Mouse (Mus musculus): ENCODE data around the gene Swt1. TPM values are rescaled to one million over a fixed set of nuclear protein-coding genes. Genes with fewer than 3 reads are reported as not detected.
"Not testable (repeated sequence)": the region's sequence is repeated elsewhere in the genome, so short reads cannot be mapped to it uniquely, and the experiment has no call there.

Swt1 gene
- polyA plus RNA-seq, 2 experiments = 21.1 to 27.8 TPM

- no peak for ATAC-seq (ENCODE audit: low FRiP score, low read depth)
- no peaks in the 10 kb centered on the region for H3K27me3 ChIP-seq (ENCODE audit: control insufficient read depth, insufficient read depth, low read length)
Observed at GRCm38 (mm10) chr1:151367721-151368324, 60.4 kb downstream of the Swt1 start.

GRCm38 (mm10) chr1:151366944-151367605, 61.2 kb downstream of the Swt1 start:
- H3K4me3 ChIP-seq (replicated peaks; ENCODE audit: low read length) = no peak overlapping the region
- H3K27ac ChIP-seq (replicated peaks; ENCODE audit: low read depth, low read length) = no peak overlapping the region
- H3K27me3 ChIP-seq (ENCODE audit: control insufficient read depth, insufficient read depth, low read length) = no peaks in the 10 kb centered on the region
- no peaks in the 10 kb centered on the region for H3K4me1 ChIP-seq (ENCODE audit: control insufficient read depth, insufficient read depth, low read length)
- 89% methylated on average over 8 of the region's 8 CpGs for WGBS
- H3K9ac ChIP-seq (ENCODE audit: low read depth, low read length, severe bottlenecking) = no peak overlapping the region
- DNase-seq (ENCODE audit: low spot score) = no peak
- H3K36me3 ChIP-seq (ENCODE audit: control insufficient read depth, insufficient read depth, low read length) = peaks cover 81% of the 10 kb centered on the region
- ATAC-seq (ENCODE audit: low FRiP score, low read depth) = no peak
- TF ChIP-seq POLR2A (IDR thresholded peaks at IDR 0.05; ENCODE audit: borderline replicate concordance, extremely low read depth, insufficient read depth, insufficient read length) = no peak
- no peaks in the 10 kb centered on the region for H3K9me3 ChIP-seq (ENCODE audit: control insufficient read depth, low read length)
- no peak overlapping the region for H3K4me2 ChIP-seq (replicated peaks; ENCODE audit: low read depth, low read length, severe bottlenecking)

More at GRCm38 (mm10) chr1:151367721-151368324, 60.4 kb downstream of the Swt1 start:
- no peak overlapping the region for H3K9ac ChIP-seq (ENCODE audit: low read depth, low read length, severe bottlenecking)
- no peak for DNase-seq (ENCODE audit: low spot score)
- H3K4me1 ChIP-seq (ENCODE audit: control insufficient read depth, insufficient read depth, low read length) = no peaks in the 10 kb centered on the region
- H3K36me3 ChIP-seq (ENCODE audit: control insufficient read depth, insufficient read depth, low read length) = peaks cover 74% of the 10 kb centered on the region
- no peak overlapping the region for H3K4me2 ChIP-seq (replicated peaks; ENCODE audit: low read depth, low read length, severe bottlenecking)
- H3K4me3 ChIP-seq (replicated peaks; ENCODE audit: low read length) = no peak overlapping the region
- H3K27ac ChIP-seq (replicated peaks; ENCODE audit: low read depth, low read length) = no peak overlapping the region
- WGBS = 88% methylated on average over 5 of the region's 5 CpGs
- TF ChIP-seq POLR2A (IDR thresholded peaks at IDR 0.05; ENCODE audit: borderline replicate concordance, extremely low read depth, insufficient read depth, insufficient read length) = no peak
- H3K9me3 ChIP-seq (ENCODE audit: control insufficient read depth, low read length) = no peaks in the 10 kb centered on the region

GRCm38 (mm10) chr1:151359374-151359773, 68.9 kb downstream of the Swt1 start:
- Histone ChIP-seq H3K27me3 (ENCODE audit: control insufficient read depth, insufficient read depth, low read length) (no peaks in the 10 kb centered on the region), H3K36me3 (ENCODE audit: control insufficient read depth, insufficient read depth, low read length) (peaks cover 96% of the 10 kb centered on the region), H3K4me3 (replicated peaks; ENCODE audit: low read length) (no peak overlapping the region), H3K9ac (ENCODE audit: low read depth, low read length, severe bottlenecking) (no peak overlapping the region), H3K27ac (replicated peaks; ENCODE audit: low read depth, low read length) (no peak overlapping the region), H3K4me2 (replicated peaks; ENCODE audit: low read depth, low read length, severe bottlenecking) (no peak overlapping the region), H3K9me3 (ENCODE audit: control insufficient read depth, low read length) (no peaks in the 10 kb centered on the region), H3K4me1 (ENCODE audit: control insufficient read depth, insufficient read depth, low read length) (no peaks in the 10 kb centered on the region)
- DNase-seq (ENCODE audit: low spot score) (no peak), ATAC-seq (ENCODE audit: low FRiP score, low read depth) (no peak)
- WGBS = 94% methylated on average over 3 of the region's 3 CpGs
- no peak for TF ChIP-seq POLR2A (IDR thresholded peaks at IDR 0.05; ENCODE audit: borderline replicate concordance, extremely low read depth, insufficient read depth, insufficient read length)

GRCm38 (mm10) chr1:151355994-151356393, 72.3 kb downstream of the Swt1 start:
- no peak for ATAC-seq (ENCODE audit: low FRiP score, low read depth)
- WGBS = 91% methylated on average over 5 of the region's 5 CpGs

GRCm38 (mm10) chr1:151352911-151353310, 75.3 kb downstream of the Swt1 start:
- no peak for TF ChIP-seq POLR2A (IDR thresholded peaks at IDR 0.05; ENCODE audit: borderline replicate concordance, extremely low read depth, insufficient read depth, insufficient read length)
- Histone ChIP-seq H3K9ac (ENCODE audit: low read depth, low read length, severe bottlenecking) (no peak overlapping the region), H3K9me3 (ENCODE audit: control insufficient read depth, low read length) (no peaks in the 10 kb centered on the region), H3K27me3 (ENCODE audit: control insufficient read depth, insufficient read depth, low read length) (no peaks in the 10 kb centered on the region), H3K27ac (replicated peaks; ENCODE audit: low read depth, low read length) (no peak overlapping the region), H3K4me1 (ENCODE audit: control insufficient read depth, insufficient read depth, low read length) (peaks cover 10% of the 10 kb centered on the region), H3K4me3 (replicated peaks; ENCODE audit: low read length) (no peak overlapping the region), H3K36me3 (ENCODE audit: control insufficient read depth, insufficient read depth, low read length) (peaks cover 83% of the 10 kb centered on the region), H3K4me2 (replicated peaks; ENCODE audit: low read depth, low read length, severe bottlenecking) (no peak overlapping the region)
- no peak for DNase-seq (ENCODE audit: low spot score)
- 90% methylated on average over 2 of the region's 2 CpGs for WGBS
- no peak for ATAC-seq (ENCODE audit: low FRiP score, low read depth)

More at GRCm38 (mm10) chr1:151355994-151356393, 72.3 kb downstream of the Swt1 start:
- H3K4me3 ChIP-seq (replicated peaks; ENCODE audit: low read length) = no peak overlapping the region
- H3K4me2 ChIP-seq (replicated peaks; ENCODE audit: low read depth, low read length, severe bottlenecking) = no peak overlapping the region
- no peak overlapping the region for H3K9ac ChIP-seq (ENCODE audit: low read depth, low read length, severe bottlenecking)
- H3K27ac ChIP-seq (replicated peaks; ENCODE audit: low read depth, low read length) = no peak overlapping the region
- H3K9me3 ChIP-seq (ENCODE audit: control insufficient read depth, low read length) = no peaks in the 10 kb centered on the region
- peaks cover 97% of the 10 kb centered on the region for H3K36me3 ChIP-seq (ENCODE audit: control insufficient read depth, insufficient read depth, low read length)
- H3K4me1 ChIP-seq (ENCODE audit: control insufficient read depth, insufficient read depth, low read length) = no peaks in the 10 kb centered on the region
- H3K27me3 ChIP-seq (ENCODE audit: control insufficient read depth, insufficient read depth, low read length) = no peaks in the 10 kb centered on the region
- no peak for DNase-seq (ENCODE audit: low spot score)
- TF ChIP-seq POLR2A (IDR thresholded peaks at IDR 0.05; ENCODE audit: borderline replicate concordance, extremely low read depth, insufficient read depth, insufficient read length) = no peak

GRCm38 (mm10) chr1:151348293-151348692, 80.0 kb downstream of the Swt1 start:
- WGBS = 75% methylated on average over 4 of the region's 4 CpGs
- Histone ChIP-seq H3K36me3 (ENCODE audit: control insufficient read depth, insufficient read depth, low read length) (peaks cover 39% of the 10 kb centered on the region), H3K4me1 (ENCODE audit: control insufficient read depth, insufficient read depth, low read length) (peaks cover 25% of the 10 kb centered on the region)
- ATAC-seq (ENCODE audit: low FRiP score, low read depth); H3K4me3 ChIP-seq (replicated peaks; ENCODE audit: low read length); H3K4me2 ChIP-seq (replicated peaks; ENCODE audit: low read depth, low read length, severe bottlenecking); H3K9me3 ChIP-seq (ENCODE audit: control insufficient read depth, low read length); DNase-seq (ENCODE audit: low spot score); H3K27ac ChIP-seq (replicated peaks; ENCODE audit: low read depth, low read length); H3K9ac ChIP-seq (ENCODE audit: low read depth, low read length, severe bottlenecking); H3K27me3 ChIP-seq (ENCODE audit: control insufficient read depth, insufficient read depth, low read length): not testable (repeated sequence)

Measured in limb, embryonic 14.5 days (tissue).